Mouse (Mus musculus) cortical plate, adult 2 months (tissue): ENCODE measurements around the gene Clec1b.

Experiments used
- CTCF ChIP-seq: fragments of 200-500 bp; IDR thresholded peaks from 2 replicates; pipeline ENCODE4 v1.5.1; 2011; ENCODE audit warnings: mild to moderate bottlenecking, control low read depth, low read length; ENCODE audit not compliant: insufficient read depth; ENCODE audit errors: extremely low read depth
- POLR2A ChIP-seq: fragments of 200-500 bp; IDR thresholded peaks from 2 replicates; pipeline ENCODE4 v1.6.1; 2011; ENCODE audit warnings: mild to moderate bottlenecking, low read length, control low read depth; ENCODE audit not compliant: insufficient read depth; ENCODE audit errors: extremely low read depth

DNA sequence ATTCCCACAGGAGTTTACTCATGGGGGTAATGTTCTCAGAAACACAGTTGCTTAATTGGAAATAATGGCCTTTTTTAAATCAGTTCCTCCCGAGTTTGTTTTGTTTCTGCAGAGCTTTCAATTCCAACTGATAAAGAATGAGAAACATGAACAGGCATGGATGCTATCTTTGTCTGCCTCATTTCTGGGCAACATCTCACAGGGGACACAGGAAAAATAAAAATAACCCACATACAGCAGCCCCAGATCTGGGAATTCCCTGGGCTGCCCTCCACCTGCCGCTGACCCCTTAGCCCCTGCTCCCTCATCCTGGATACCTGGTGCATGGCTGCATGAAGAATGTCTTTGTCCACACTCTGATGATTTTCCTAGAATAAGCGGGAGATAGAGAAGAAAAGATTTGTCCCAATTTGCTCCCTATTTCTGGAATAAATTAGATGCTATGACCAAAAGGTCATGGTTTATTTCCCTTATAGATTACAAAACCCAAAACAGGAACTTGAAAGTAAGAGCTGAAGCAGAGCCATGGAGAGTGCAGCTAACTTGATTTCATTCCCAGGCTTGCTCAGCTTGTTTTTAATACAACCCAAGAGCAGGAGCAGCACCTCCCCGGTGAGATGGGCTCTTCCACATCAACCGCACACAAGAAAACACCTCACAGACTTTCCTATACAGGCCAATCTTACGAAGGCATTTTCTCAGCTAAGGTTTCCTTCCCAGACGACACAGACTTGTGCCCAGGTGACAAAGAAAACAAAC lies 27.5 kb upstream of the Clec1b start:
- TF ChIP-seq CTCF (no peak), POLR2A (no peak)
